Mouse (Mus musculus): ENCODE measurements around the gene Znrf1. TPM values are rescaled to one million over a fixed set of nuclear protein-coding genes. Genes with fewer than 3 reads are reported as not detected.

The Znrf1 gene
- total RNA-seq, 2 experiments from 2014 or later: 133 to 145 TPM

Other genes with a start within 250 kb of the Znrf1 start
- 10 to 100 TPM; 18.1 TPM for gene Rfwd3, start 235.9 kb upstream of the Znrf1 start, total RNA-seq (2021)
- gene Mlkl, start 197.9 kb upstream of the Znrf1 start, total RNA-seq (2021): under 1 TPM; 0.58 to 0.87 TPM
- gene Fa2h, start 142.3 kb upstream of the Znrf1 start, total RNA-seq (2021): 1 to 10 TPM; 5.3 to 5.8 TPM
- gene Wdr59, start 14.0 kb upstream of the Znrf1 start, total RNA-seq (2021): 10 to 100 TPM; 25.4 to 28.8 TPM
- gene Ldhd, start 94.3 kb downstream of the Znrf1 start, total RNA-seq (2021): 1 to 10 TPM; 2.3 to 2.6 TPM
- gene Zfp1, start 107.3 kb downstream of the Znrf1 start, total RNA-seq (2021): 10 to 100 TPM; 21.4 to 21.9 TPM
- gene Ctrb1, start 154.9 kb downstream of the Znrf1 start, total RNA-seq (2021): not detected
- gene Bcar1, start 207.7 kb downstream of the Znrf1 start, total RNA-seq (2021): 10 to 100 TPM; 60.1 to 62.6 TPM

Data from layer of hippocampus, postnatal 10 days (tissue).